Mouse (Mus musculus) liver, embryonic 16.5 days (tissue): Measurements from ENCODE around the gene Vipr1. TPM values are rescaled to one million over a fixed set of nuclear protein-coding genes. Genes with fewer than 3 reads are reported as not detected.

Source experiments
- ATAC-seq: fragments of 200-750 bp; cut with Nextera tagmentation; 2 replicates; pipeline ENCODE4 v1.8.0; 2017; ENCODE audit warnings: low read depth, mild to moderate bottlenecking, moderate number of reproducible peaks, moderate library complexity
- H3K27ac ChIP-seq: fragments of 300-500 bp; sonication (generic); 2 replicates; pipeline ENCODE4 v1.5.1; 2014; ENCODE audit warnings: mild to moderate bottlenecking, low read length
- H3K27me3 ChIP-seq: fragments of 300-500 bp; sonication (generic); 2 replicates; pipeline ENCODE4 v1.6.1; 2014; ENCODE audit warnings: low read depth, low read length, mixed read lengths; ENCODE audit not compliant: control insufficient read depth, insufficient read depth
- H3K36me3 ChIP-seq: fragments of 300-500 bp; sonication (generic); 2 replicates; pipeline ENCODE4 v1.6.1; 2014; ENCODE audit warnings: mild to moderate bottlenecking; ENCODE audit not compliant: control insufficient read depth, insufficient read depth
- H3K4me1 ChIP-seq: fragments of 300-500 bp; sonication (generic); 2 replicates; pipeline ENCODE4 v1.6.1; 2014; ENCODE audit warnings: low read depth, low read length, mixed read lengths; ENCODE audit not compliant: control insufficient read depth
- H3K4me2 ChIP-seq: fragments of 300-500 bp; sonication (generic); 2 replicates; pipeline ENCODE4 v1.6.1; 2014; ENCODE audit warnings: low read depth, low read length, mixed read lengths
- H3K4me3 ChIP-seq: fragments of 300-500 bp; sonication (generic); 2 replicates; pipeline ENCODE4 v1.5.1; 2014; ENCODE audit warnings: low read depth, mild to moderate bottlenecking, low read length
- H3K9ac ChIP-seq: fragments of 300-500 bp; sonication (generic); 2 replicates; pipeline ENCODE4 v1.6.1; 2014; ENCODE audit warnings: low read depth, low read length
- H3K9me3 ChIP-seq: fragments of 300-500 bp; sonication (generic); replicated peaks from 2 replicates; pipeline ENCODE4 v1.6.1; 2016; ENCODE audit warnings: low read length; ENCODE audit not compliant: control insufficient read depth
- WGBS: fragments of 180-500 bp; shearing (Covaris S2); extraction: QIAGEN DNeasy Blood & Tissue Kit; methylation state at CpG from one replicate; pipeline ENCODE4 v1.1.7; 2014; ENCODE audit not compliant: insufficient replicate concordance; 5-methylcytosine and 5-hydroxymethylcytosine counted together
- polyA plus RNA-seq: library from polyadenylated mRNA; unstranded; fragments of >200 nt; fragmentation: Nextera tagmentation; extraction: Ambion mirVana; gene quantifications from 2 replicates; pipeline ENCODE4 v1.2.1, GENCODE M21; 2015

Gene Vipr1
- polyA plus RNA-seq, 1 experiment from 2014 or later = 0.58 TPM

DNA sequence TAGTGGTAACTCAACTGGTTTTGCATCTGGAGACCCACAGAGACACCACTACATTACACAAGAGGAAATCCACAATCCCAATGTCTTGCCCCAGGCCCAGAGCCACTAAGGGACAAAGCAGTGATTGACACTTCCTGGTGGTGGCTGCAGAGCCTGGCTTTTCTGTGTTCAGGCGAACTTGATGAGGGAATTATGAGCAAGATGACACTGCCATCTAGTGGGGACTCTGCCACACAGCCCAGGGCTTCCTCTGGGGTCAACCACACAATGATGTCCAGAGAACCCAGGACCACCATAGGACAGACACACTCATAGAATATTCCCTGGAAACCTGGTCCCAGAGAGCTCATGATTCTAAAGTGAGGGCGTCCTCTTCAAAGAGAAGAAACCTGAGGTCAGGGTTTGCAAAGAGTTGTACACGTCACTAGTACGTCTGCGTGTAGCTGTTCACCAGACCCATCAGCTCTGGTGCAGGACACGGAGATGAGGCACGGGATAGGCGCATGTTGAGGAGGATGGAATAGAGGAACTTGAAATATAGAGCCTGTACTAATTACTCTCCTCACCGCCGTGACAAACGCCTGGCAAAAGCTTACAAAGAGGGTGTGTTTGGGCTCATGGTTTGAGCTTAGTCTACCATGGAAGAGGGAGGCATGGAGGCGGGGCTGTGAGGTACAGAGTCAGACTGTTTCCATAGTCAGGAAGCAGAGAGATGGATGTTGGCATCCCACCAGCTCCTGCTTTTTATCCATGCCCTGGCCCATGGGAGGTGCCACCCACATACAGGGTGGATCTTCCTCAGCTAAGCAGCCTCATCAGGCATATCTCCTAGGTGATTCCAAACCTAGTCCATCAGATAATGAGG lies 36.9 kb upstream of the Vipr1 start:
- H3K36me3 ChIP-seq = no peaks in the 10 kb centered on the region
- no peak for ATAC-seq
- H3K27me3 ChIP-seq = no peaks in the 10 kb centered on the region; the same call in 1 of the 2 replicates
- H3K4me2 ChIP-seq = no peak overlapping the region
- no peak overlapping the region for H3K4me3 ChIP-seq
- no peaks in the 10 kb centered on the region for H3K9me3 ChIP-seq
- H3K4me1 ChIP-seq = no peaks in the 10 kb centered on the region
- no peak overlapping the region for H3K27ac ChIP-seq
- 39% methylated on average over 12 of the region's 12 CpGs for WGBS
- no peak overlapping the region for H3K9ac ChIP-seq

DNA sequence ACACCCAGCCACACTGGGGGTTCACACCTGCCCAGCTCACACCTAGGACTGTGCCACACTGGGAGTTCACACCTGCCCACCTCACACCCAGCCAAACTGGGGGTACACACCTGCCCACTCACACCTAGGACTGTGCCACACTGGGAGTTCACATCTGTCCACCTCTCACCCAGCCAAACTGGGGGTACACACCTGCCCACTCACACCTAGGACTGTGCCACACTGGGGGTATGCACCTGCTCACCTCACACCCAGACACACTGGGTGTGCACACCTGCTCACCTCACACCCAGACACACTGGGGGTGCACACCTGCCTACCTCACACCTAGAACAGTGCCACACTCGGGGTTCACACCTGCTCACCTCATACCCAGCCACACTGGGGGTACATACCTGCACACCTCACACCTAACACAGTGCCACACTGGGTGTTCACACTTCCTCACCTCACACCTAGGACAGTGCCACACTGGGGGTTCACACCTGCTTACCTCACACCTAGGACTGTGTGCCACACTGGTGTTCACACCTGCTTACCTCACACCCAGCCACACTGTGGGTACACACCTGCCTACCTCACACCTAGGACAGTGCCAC lies 35.9 kb upstream of the Vipr1 start:
- Histone ChIP-seq H3K27me3 (no peaks in the 10 kb centered on the region; the same call in 1 of the 2 replicates), H3K9me3 (no peaks in the 10 kb centered on the region), H3K4me3 (no peak overlapping the region), H3K27ac (no peak overlapping the region), H3K4me2 (no peak overlapping the region), H3K9ac (no peak overlapping the region), H3K4me1 (no peaks in the 10 kb centered on the region), H3K36me3 (no peaks in the 10 kb centered on the region)
- ATAC-seq = no peak
- WGBS = 33% methylated on average over 1 of the region's 1 CpGs

DNA sequence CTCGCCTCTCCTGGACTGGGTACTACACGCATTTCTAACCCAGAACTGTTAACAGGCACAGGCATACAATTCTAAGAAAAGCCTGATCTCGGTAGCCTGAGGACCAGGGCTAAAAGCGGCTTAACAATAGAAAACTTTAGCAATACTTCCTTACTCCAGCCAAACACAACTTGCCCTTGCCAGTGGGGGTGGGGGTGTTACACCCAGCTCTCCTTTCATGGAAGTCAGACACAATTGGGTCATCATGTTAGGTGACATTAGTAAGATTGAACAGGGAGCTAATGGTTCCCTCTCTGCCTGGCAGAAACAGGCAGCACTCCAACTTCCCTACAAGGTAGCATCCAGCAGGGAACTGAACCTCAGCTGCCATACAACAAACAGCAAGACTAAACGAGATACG lies 33.1 kb upstream of the Vipr1 start:
- Histone ChIP-seq H3K9me3 (no peaks in the 10 kb centered on the region), H3K27ac (no peak overlapping the region), H3K4me2 (no peak overlapping the region), H3K9ac (no peak overlapping the region), H3K27me3 (no peaks in the 10 kb centered on the region; the same call in 1 of the 2 replicates), H3K4me1 (no peaks in the 10 kb centered on the region), H3K36me3 (no peaks in the 10 kb centered on the region), H3K4me3 (no peak overlapping the region)
- ATAC-seq = no peak
- WGBS = 29% methylated on average over 6 of the region's 6 CpGs

DNA sequence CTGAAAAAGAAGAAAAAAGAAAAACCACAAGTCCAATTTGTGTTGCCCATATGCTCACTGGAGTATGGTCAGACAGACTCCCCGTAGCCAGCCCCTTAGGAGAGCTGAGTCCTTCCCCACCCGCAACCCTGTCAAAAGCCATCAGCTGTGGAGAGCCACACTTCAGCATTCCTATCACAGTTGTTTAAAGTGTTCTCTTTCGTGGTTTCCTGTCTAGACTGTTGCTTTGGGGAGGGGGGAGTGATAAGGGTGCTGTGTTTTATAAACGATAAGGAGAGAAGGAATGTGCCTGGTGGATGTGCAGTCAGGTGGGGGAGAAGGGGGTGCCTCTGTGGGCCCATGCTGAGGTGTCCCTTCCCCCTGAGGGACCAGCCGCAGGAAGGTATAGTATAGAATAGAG lies 29.3 kb upstream of the Vipr1 start:
- H3K27ac ChIP-seq = no peak overlapping the region
- WGBS = 11% methylated on average over 5 of the region's 5 CpGs

DNA sequence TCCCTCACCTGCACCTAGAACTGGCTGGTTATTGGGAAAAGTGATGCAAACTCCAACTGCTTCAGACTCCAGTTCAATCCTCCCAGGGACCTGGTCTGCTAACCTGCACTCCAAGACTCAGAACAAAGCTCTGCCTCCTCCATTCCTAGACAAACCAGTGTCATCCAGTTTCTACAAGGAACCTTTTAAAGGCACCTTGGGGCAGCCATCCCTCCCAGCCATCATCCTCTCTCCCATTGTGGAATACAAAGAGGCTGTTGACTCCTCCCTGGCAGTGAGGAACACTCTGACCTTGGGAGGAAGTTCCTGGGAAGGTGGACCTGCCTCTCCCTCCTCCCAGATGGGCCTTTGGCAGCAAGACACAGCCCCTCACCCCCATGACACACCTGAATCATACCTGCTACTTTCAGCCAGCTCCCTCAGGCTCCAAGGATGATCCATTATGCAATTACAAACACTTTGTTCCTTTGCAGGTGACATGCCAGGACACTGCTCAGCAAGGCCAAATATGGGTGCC lies 28.2 kb upstream of the Vipr1 start:
- ATAC-seq = no peak
- no peaks in the 10 kb centered on the region for H3K4me1 ChIP-seq
- H3K27ac ChIP-seq = no peak overlapping the region
- H3K36me3 ChIP-seq = no peaks in the 10 kb centered on the region
- H3K9ac ChIP-seq = no peak overlapping the region
- no peak overlapping the region for H3K4me3 ChIP-seq
- H3K27me3 ChIP-seq = no peaks in the 10 kb centered on the region
- no peaks in the 10 kb centered on the region for H3K9me3 ChIP-seq
- H3K4me2 ChIP-seq = no peak overlapping the region

More for the DNA sequence above, 29.3 kb upstream of the Vipr1 start:
- no peak overlapping the region for H3K4me3 ChIP-seq
- H3K36me3 ChIP-seq = no peaks in the 10 kb centered on the region
- H3K9ac ChIP-seq = no peak overlapping the region
- no peaks in the 10 kb centered on the region for H3K4me1 ChIP-seq
- no peaks in the 10 kb centered on the region; the same call in 1 of the 2 replicates for H3K27me3 ChIP-seq
- no peaks in the 10 kb centered on the region for H3K9me3 ChIP-seq
- H3K4me2 ChIP-seq = no peak overlapping the region
- no peak for ATAC-seq

DNA sequence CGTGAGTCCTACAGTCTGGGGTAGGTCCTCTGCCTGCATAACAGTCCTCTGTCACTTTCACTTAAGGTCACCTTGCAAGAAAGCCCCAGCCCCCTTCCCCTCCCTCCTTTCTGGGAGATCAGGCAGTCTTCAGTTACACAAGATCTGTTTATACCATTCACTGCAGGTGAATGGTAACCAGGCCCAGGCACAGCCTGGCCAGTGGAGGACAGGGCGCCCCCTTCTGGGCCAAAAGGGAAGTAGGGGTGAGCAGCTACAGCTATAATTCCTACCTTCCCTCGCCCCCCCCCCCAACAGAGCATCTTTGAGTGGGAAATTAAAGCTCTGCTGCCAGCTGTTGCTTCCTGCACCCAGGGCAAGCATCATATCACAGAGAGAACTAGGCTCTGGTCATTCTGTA lies 26.0 kb upstream of the Vipr1 start:
- no peak overlapping the region for H3K9ac ChIP-seq
- H3K4me3 ChIP-seq = no peak overlapping the region
- H3K9me3 ChIP-seq = no peaks in the 10 kb centered on the region
- no peaks in the 10 kb centered on the region for H3K27me3 ChIP-seq
- no peaks in the 10 kb centered on the region for H3K36me3 ChIP-seq
- H3K4me1 ChIP-seq = no peaks in the 10 kb centered on the region
- WGBS = 30% methylated on average over 3 of the region's 3 CpGs
- H3K27ac ChIP-seq = no peak overlapping the region
- no peak for ATAC-seq
- no peak overlapping the region for H3K4me2 ChIP-seq

DNA sequence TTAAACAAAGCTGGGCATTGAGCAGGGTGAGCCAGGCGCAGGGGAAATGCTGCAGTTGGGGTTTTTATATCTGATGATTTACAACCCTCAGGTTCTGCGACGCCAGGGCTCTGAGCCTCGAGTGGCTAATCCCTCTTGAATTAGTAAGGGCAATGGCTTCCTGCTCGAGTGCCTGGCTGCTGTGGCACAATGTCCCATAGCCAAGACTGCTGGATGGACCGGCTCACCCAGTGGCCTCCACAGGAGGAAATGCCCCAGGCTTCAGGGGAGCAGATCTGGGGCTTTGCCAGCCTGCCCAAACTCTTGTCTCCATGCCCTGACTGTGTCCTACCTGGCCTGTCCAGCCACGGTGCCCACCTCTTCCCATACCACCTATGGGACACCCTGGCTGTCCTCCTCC lies 23.1 kb upstream of the Vipr1 start:
- 37% methylated on average over 7 of the region's 7 CpGs for WGBS
- Histone ChIP-seq H3K36me3 (no peaks in the 10 kb centered on the region), H3K4me2 (no peak overlapping the region), H3K27me3 (no peaks in the 10 kb centered on the region), H3K27ac (no peak overlapping the region), H3K9me3 (no peaks in the 10 kb centered on the region), H3K4me1 (no peaks in the 10 kb centered on the region), H3K4me3 (no peak overlapping the region), H3K9ac (no peak overlapping the region)
- ATAC-seq = no peak

DNA sequence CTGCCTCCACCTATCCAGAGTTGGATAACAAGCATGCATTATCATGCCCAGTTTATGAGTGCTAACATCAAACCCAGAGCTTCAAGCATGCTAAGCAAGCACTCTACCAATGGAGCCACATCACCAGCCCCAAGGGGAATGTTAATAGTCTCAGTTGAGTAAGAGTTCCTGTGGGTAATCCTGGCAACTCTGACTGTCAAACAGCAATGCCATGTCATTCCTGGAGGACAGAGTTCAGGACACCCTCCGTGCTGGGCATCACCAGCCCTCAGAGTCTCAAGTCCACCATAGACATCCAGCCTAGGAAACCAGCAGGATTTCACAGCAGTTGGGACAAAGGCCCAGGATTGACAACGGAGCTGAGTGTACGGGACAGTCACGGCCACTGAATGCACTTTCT lies 19.3 kb upstream of the Vipr1 start:
- no peaks in the 10 kb centered on the region for H3K9me3 ChIP-seq
- no peak overlapping the region for H3K9ac ChIP-seq
- 72% methylated on average over 4 of the region's 4 CpGs for WGBS
- no peaks in the 10 kb centered on the region for H3K4me1 ChIP-seq
- no peak for ATAC-seq
- no peak overlapping the region for H3K4me3 ChIP-seq
- no peaks in the 10 kb centered on the region for H3K27me3 ChIP-seq
- no peaks in the 10 kb centered on the region for H3K36me3 ChIP-seq
- no peak overlapping the region for H3K27ac ChIP-seq
- no peak overlapping the region for H3K4me2 ChIP-seq

DNA sequence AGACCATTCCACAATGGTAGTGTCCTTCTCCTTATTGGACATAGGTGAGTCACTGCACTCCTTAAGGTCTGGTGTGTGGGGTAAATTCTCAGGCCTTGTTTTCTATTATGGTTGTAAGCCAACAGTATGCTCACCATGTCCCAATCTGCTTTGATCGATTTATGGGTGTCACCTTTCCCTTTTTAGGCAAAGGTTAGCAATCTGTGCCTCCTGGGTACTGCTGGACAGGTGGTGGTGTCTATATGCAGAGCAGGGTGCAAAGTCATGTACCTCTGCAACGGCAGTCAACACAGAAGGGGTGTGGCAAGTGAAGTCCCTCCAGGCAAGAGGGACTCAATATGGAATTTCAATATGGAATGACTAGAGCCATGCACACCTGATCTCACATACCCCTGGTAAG lies 17.6 kb upstream of the Vipr1 start:
- no peak overlapping the region for H3K4me2 ChIP-seq
- no peak overlapping the region for H3K4me3 ChIP-seq
- 44% methylated on average over 2 of the region's 2 CpGs for WGBS
- no peaks in the 10 kb centered on the region for H3K4me1 ChIP-seq
- H3K27ac ChIP-seq = no peak overlapping the region
- H3K36me3 ChIP-seq = no peaks in the 10 kb centered on the region
- no peak for ATAC-seq
- H3K9me3 ChIP-seq = no peaks in the 10 kb centered on the region
- no peaks in the 10 kb centered on the region for H3K27me3 ChIP-seq
- no peak overlapping the region for H3K9ac ChIP-seq
